Mouse (Mus musculus) brain, embryonic 14.5 days (tissue): Measurements from ENCODE around the gene Krt32.

Experiments
- CTCF ChIP-seq: fragments of 200-500 bp; IDR thresholded peaks from 2 replicates; pipeline ENCODE4 v1.5.1; 2012; ENCODE audit warnings: inconsistent platforms, mild to moderate bottlenecking, moderate library complexity, borderline replicate concordance; ENCODE audit not compliant: insufficient read depth, insufficient read length; ENCODE audit errors: extremely low read depth
- POLR2A ChIP-seq: fragments of 200-500 bp; IDR thresholded peaks from 2 replicates; pipeline ENCODE4 v1.6.1; 2012; ENCODE audit warnings: mild to moderate bottlenecking, inconsistent platforms, borderline replicate concordance; ENCODE audit not compliant: poor library complexity, insufficient read depth, insufficient read length, severe bottlenecking; ENCODE audit errors: extremely low read depth

GRCm38 (mm10) chr11:100124901-100125300 lies 36.9 kb upstream of the Krt32 start:
- TF ChIP-seq CTCF (no peak), POLR2A (no peak)
